Mouse (Mus musculus) gastrocnemius, adult 8-10 months (tissue): ENCODE results near the gene Sgsm1. TPM values are rescaled to one million over a fixed set of nuclear protein-coding genes. Genes with fewer than 3 reads are reported as not detected.
"Not testable (repeated sequence)": the region's sequence is repeated elsewhere in the genome, so short reads cannot be mapped to it uniquely, and the experiment has no call there.

Experiments
- DNase-seq, 2 experiments: peaks; one replicate each; pipeline ENCODE4 v3.0.0; 2022; ENCODE audit warnings: low spot score in 2 of 2
- total RNA-seq, 4 experiments: library from RNA; stranded (reverse); gene quantifications; 2 replicates each; pipeline ENCODE4 v1.2.4; 2022

Sgsm1 gene
- under 1 TPM; 0.29 to 0.58 (median 0.42) TPM for total RNA-seq

DNA sequence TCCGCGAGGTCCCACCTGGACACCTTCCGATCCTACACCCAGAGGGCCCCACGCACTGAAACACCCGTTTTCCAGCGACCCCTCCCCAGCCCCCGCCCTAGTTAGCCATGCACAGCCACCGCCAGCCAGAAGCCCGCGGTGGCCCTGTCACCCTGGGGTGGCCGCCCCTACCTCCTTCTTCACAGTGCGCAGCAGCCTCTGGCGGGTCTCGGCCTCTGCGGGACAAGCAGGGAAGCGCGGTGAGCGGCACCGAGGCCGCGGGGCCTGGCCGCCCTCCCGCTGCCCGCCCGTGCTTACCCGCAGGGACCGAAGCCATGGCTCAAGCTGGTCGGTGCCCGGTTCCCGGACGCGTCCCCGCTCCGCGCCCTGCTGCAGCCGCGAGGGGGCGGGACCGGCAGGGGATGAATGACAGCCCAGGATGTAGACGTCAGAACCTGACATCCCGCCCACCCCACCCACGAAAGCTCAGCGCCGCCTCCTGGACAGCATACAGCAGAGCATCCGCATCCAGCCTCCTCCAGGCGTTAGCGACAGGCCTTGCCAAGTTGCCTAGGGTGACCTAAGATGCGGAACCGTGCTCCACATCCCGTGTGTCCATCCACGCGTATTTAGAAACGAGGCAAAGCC, at the start of gene Sgsm1:
Gene Sgsm1, minus strand, starts transcription at position 410 of the 627 bp plus-strand sequence.
- peak; percentile 20 to 33 for DNase-seq

DNA sequence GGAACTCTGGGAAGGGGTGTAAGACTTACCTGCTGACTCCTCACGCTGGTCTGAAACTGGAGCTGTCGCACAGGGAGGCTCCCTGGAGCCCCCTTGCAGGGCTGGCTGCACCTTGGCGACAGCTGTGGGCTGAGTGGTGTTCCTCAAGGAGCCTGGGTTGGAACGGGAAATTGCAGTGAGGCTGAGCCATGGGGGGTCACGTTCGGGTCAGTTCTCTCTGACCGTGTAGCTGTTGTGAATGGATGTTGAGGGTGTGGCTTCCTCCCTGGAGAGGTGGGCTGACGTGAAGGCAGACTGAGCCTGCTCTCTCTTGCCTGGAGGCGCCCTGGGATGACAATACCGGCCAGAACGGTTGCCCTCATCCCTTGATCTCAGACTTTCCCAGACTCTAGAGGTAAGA, 48.2 kb upstream of the Sgsm1 start:
- no peak for DNase-seq

DNA sequence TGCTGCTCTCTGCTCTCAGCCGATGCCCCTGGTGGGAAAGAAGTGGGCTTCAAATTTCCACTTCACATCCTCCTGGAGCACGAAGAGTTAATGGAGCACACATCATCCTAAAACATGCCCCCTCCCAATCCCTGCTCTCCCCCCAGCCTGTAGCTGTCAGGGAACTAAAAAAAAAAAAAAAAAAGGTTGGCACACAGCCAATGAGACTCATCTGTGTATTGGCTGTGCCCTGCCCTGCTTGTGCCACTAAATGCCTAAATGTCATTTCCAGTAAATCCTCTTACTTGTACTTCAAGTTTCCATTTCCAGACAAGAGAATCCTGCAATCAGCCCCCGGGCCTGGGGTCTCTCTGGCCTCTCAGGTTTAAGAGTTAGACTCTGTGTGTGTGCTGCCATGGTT, 47.1 kb upstream of the Sgsm1 start:
- no peak for DNase-seq

DNA sequence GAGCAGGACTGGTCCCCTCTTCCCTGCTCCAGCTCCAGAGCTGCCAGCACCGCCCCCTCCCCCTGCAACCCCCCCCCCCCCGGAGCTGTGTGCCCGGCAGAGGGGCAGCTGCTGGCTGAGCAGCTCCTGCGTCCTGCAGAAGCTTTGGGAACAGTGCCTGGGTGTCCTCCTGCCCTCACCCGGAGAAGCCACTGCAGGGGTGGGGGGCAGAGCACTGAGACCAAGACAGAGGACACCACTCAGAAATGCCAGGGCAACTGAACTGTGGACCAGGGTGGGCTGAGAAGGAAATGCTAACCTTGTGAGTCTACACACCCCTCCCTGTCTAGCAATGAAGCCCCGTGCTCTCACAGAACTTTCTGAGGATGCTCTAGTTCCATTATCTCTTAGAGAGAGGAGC, 46.6 kb upstream of the Sgsm1 start, which contains the start of gene Aym1:
Gene Aym1, plus strand, starts transcription at position 109 of the 400 bp plus-strand sequence.
- DNase-seq, result no peak

DNA sequence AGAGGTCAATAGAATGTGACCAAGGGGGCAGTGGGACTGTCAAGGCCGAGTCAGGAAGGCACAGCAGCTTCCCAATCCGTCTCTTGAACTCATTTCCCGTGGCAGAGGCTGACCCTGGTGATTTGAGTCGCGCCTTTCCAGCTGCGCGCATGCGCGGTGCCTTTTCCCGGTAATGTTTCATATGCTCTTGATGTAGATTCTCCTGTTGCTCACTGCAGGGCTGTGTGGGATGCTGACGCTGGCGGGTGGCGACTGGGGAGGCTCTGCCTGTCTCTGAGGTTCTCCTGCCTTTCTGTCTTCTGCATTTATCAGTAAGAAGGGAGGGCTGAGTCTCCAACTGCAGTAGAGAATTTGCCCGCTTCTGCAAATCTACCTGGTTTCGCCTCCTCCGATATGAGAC, 43.7 kb upstream of the Sgsm1 start:
- DNase-seq, result no peak

DNA sequence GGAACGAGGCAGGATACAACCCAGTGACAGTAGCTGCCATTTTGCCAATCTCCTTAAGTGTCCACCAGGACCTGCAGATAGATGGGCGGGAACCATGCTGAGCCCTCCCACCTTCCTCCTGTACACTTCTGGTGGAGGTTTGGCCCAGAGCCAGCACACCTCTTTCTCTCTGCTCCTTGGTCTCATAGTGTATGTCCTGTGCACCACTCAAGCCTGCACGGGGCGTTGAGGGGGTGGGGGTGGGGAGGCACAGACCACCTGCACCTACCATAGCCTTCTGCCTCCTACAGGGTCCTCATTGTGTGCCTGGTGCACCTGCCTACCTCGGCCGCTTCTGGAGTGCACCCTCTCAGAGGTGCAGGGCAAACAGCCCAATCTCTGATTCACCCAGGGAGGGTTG, 42.0 kb upstream of the Sgsm1 start:
- no peak for DNase-seq

DNA sequence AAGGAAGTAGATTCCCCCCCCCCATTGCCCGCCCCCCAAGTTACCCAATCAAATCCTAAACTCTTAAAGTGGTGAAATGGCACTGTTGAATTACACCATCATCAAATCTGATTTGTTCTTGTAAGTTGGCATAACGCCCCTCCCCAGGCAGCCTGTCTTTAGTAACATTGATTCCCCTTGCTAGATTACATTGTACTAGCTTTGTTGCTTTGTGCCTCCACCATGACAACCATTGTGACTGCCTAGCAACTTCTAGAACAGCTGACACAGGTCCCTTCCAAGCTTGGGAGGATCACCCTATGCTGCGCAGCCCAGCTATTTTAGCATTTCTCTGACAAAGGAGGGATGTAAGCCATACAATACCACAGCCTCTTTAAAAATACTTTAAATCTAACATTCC, 41.2 kb upstream of the Sgsm1 start:
- DNase-seq, result no peak

DNA sequence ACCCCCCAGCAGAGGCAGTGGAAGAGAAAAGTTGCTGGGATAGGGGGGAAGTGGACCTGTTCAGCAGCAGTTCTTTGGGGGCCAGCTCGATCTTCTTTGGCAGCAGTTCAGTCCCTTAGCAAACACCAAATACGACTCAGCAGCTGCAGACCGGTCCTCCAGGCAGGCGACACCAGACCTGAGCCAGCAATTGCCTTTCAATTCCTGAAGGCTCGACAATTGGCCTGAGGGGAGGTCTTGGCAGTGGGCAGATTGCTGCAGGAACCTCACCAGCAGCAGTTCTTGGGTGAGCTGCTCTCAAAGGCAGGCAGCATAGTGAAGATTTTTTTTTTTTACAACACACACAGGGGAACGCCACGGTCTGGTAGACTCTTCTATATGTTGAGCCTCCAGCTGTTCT, 39.2 kb upstream of the Sgsm1 start:
- no peak for DNase-seq

DNA sequence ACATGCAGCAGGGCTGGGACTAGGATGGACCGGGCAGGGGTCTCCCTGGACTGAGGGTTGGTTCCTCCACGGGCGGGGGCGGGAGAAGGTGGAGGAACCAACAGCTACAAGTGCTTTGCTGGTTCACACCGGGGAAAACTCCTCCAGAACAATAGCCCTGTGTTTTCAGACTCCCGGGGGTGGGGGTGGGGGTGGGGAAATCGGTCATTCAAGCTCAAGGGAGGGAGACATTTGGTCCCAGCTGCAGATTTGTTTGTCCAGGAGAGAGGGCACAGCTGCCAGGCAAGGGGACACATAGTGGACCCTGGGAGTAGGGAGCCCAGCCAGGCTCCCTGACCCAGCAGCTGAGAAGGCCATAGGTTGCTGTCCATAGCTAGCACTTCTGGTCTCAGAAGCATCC, 38.6 kb upstream of the Sgsm1 start:
- no peak for DNase-seq

DNA sequence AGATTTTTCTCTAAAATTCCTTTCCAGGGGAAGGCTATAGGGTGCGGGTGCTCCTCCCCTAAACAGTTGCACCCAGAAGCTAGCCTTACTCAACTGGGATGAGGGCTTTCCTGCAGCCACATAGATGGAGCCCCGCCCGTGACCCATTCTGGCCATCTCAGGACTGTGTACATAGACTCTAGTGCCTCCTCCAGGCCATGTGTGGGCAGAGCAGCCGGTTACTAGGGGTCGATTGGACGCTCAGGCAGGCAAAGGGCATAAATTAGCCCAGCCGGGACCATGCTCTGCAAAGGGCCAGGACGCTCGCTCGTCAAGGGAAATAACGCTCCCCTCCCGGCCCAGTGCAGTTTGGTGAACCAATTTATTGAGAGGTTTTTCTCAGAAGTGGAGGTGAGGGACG, 38.0 kb upstream of the Sgsm1 start:
- no peak for DNase-seq

DNA sequence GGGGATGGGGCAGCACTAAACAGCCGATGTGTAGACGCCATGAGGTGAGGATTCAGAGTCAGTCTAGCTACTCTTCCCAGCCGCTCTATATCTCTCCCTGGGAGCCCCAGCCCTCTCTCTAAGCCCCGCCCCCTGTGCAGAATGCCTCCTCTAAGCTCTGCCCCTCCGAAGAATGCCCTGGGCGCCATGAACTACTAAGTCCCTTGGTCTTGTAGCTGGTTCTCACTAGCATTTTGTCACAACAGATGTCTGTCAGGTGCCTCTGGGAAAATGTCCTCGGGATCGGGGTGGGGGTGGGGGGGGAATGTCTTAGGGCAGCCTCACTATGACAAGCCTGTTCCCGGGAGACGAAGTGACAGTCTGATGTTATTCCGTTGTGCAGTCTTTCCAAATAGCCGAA, 37.0 kb upstream of the Sgsm1 start:
- DNase-seq, result no peak

DNA sequence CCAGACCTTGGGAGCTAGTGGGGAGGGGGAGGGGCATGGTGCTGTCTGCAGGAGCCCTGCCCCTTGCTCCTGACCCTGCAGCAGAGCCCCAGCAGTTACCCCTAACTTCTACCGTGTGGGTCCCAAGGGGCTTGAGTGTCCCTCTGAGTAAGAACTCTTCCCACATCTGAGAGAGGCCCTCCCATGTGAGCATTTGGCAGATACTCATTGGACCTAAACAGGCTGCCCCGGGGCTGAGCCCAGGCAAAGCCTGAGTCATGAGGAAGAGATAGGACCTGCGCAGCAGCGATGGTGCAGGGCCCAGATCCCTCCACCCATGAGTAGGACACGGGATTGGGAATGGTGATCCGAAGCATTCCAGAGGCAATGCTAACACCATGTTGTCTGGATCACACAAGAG, 36.1 kb upstream of the Sgsm1 start:
- not testable (repeated sequence) for DNase-seq

DNA sequence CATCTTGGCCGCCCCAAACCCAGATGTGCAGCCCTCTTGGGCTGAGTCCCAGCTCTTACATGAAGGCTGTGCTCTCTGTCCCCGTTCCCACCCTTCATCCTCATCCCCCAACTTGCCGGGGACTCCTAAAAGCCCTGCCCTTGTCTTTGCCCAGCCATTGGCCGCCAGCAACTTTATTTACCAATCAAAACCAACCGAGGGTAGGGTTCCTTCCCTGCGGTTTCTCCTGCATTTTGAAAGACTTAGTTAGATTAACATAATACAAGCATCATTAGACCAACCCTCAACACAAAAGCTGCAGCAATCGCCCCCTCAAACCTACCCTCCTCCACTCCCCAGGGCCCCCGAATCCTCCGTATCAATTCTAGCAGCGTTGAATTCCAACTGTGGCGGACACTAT, 35.2 kb upstream of the Sgsm1 start:
- DNase-seq, result no peak

DNA sequence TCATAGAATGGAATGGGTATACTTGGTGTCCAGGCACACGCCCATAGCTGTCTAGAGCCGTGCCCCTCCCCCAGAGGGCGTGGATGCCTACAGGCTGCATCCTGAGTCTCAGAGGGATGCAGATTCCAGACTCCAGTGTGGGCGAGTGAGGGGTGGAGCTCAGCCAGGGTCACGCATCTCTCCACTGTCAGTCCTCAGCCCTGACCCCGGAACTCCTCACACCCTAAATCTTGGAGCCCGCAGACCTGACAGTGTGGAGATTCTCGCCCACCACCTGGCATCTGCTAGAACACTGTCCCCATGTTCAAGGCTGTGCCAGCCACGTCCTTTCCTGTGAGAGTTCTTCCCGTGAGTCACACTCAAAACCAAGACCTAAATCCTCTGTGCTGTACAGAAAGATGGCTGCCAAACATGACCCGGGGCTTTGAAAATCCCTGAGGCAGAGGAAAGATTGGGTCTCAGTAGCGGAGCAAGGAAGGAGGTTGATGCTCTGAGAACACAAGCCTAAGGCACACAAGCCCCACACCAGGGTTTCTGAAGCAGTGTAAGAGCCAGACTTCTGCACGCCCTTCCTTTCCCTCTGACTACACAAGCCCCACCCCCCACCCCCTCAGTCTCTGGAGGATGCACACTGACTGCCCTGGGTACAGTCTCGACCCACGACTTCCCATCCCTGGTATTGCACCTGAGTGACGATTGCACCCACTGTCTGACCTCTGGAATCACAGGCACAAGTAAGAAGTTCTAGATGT, 34.2 kb upstream of the Sgsm1 start:
- no peak for DNase-seq

DNA sequence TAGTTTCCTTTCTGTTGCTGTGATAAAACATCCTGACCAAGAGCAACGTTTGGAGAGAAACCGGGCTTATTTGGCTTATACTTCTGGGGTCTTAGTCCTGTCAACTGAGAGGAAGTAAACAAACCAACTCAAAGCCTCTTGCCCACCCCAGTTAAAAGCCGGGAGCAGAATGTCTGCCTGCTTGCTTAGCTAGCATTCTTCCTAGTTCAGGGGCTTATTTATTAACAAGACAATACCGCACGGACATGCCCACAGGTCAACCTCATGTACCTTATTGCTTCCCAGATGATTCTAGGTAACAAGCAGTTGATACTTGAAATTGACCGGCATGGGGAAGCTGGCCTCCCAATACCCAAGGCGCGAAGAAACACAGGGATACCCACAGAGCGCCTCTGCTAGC, 25.7 kb upstream of the Sgsm1 start:
- DNase-seq, result no peak

DNA sequence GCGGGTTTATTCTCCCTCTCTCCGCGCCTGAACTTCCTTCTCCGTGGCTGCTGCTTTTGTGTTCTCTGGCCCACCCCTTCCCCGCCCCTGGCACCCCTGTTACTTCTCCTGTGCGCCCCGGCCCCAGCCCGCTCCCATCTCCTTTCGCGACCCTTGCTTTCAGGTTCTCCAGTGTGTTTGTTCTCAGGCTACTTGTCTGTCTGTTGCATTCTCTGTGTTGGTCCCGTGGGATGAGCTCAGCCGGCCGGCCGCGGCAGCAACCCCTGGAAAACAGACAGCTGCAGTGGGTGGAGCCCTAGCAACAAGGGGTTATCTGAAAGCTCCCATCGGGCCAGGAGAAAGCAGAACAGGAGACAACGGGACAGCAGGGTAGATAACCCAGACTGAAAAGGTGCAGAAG, 25.1 kb upstream of the Sgsm1 start:
- DNase-seq, result no peak

DNA sequence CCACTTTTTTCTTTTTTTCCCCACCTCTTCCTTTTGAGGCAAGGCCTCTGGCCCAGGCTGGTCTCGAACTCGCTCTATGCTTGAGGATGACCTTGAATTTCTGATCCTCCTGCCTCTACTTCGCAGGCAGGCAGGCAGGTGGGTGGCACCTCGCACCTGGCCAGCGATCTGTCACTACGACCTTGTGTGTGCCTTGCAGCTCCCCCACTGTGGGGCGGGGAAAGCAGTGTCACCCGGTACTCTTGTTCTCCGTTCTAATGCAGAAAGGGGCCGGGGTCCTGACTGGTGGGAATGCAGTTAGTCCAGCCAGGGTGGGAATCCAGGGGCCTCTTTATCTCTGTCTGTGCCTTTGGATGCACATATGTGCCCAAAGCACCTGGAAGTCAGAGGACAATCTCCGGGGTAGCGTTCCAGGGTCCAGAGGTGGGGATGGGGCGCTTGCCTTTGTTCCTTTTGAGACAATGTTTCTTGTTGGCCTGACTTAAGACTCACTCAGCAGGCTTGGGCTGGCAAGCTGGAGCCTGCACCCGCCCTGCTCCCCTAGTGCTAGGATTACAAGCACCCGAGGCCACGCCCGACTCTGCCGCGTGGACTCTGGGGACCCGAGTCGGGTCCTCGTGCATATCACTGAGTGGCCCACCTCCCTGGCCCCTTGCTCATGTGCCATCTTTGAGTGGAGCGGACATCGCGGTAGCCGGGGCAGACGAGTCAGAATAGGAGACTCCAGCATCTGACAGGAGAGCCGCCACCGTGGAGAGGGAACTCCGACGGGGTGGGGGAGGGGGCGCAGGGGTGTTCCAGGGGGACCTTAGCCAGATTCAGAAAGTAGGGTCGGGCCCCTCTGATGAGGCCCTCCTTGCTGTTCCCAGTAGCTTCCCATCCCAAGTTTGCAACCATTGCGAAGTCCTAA, 24.3 kb upstream of the Sgsm1 start:
- DNase-seq, result no peak

DNA sequence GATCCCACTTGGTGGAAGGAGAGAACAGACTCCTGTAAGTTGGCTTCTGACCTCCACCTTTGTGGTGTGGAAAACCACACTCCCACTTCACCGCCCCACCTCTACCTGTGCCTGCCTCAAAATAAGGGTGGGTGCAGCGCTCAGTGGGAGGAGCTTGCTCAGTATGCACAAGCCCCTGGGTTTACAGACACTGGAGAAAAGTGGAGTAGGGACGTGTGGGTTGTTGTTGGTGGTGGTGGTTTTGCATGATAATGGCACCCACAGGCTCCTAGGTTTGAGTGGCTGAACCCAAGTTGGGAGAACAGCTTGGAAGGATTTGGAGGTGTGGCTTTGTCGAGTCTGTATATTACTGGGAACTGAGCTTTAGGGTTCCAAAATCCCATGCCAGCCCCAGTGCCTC, 22.3 kb upstream of the Sgsm1 start:
- no peak for DNase-seq

DNA sequence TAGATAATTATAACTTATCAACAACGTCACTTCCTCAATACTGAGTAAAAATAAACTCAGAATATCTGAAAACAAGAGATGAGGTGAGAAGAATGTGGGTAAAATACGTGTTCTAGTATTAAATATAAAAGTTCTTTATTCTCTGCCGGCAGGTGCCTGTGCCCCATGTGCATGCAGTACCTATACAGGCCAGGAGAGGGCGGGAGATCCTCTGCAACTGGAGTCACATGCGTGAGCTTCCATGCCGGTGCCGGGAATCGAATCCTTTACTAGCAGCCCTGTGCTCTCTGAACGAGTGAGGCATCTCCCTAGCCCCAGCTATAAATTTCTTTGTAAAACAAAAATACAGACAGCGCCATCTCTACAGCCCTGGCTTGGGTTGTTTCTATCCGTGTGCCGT, 21.7 kb upstream of the Sgsm1 start:
- no peak for DNase-seq

DNA sequence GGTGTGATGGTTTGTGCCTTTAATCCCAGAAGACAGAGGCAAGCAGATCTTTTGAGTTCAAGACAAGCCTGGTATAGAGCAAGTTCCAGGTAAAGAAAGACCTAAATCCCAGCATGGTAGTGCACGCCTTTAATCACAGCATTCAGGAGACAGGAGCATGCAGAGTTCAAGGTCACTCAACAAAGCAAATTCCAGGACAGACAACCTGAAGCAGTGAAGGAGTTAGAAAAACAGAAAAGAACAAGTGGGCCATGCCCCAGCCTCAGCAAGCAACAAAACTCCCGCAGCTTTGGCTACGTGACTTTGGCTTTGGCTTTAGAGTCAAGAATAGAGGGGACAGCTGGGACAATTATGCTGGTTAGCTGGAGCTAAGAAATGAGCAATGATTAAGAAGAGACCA, 19.6 kb upstream of the Sgsm1 start:
- no peak for DNase-seq

DNA sequence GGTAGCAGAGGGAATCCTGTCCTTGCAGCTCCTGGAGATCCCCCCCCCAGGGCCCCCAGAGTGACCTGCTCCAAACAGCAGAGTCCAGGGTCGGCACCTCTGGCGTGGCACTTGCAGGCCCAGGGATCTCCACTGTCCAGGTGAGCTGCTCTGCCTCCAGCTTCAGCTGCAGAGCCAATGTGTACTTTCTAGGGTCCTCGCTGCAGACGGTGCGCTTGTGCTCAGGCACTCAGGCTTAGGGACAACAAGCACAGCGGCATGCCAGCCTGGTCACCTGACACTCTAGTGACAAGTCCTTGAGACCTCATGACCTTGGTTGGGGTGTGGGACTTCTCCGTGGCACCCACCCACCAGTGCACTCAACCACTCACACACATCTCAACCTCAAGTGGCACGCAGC, 18.9 kb upstream of the Sgsm1 start:
- no peak for DNase-seq
